Mouse (Mus musculus) liver, embryonic 13.5 days (tissue): ENCODE results near the gene Rapgef5. TPM values are rescaled to one million over a fixed set of nuclear protein-coding genes. Genes with fewer than 3 reads are reported as not detected.

Source experiments
- ATAC-seq: fragments of 200-750 bp; cut with Nextera tagmentation; 2 replicates; pipeline ENCODE4 v1.8.0; 2017; ENCODE audit warnings: low read depth, mild to moderate bottlenecking, moderate number of reproducible peaks, moderate library complexity
- DNase-seq: peaks from one replicate; pipeline ENCODE4 v3.0.0; 2022
- H3K27ac ChIP-seq: fragments of 300-500 bp; sonication (generic); 2 replicates; pipeline ENCODE4 v1.5.1; 2015; ENCODE audit warnings: moderate library complexity, mild to moderate bottlenecking, inconsistent platforms
- H3K27me3 ChIP-seq: fragments of 300-500 bp; sonication (generic); 2 replicates; pipeline ENCODE4 v1.6.1; 2015; ENCODE audit warnings: mild to moderate bottlenecking, inconsistent platforms
- H3K36me3 ChIP-seq: fragments of 300-500 bp; sonication (generic); 2 replicates; pipeline ENCODE4 v1.6.1; 2015; ENCODE audit warnings: mild to moderate bottlenecking, inconsistent platforms
- H3K4me1 ChIP-seq: fragments of 300-500 bp; sonication (generic); replicated peaks from 2 replicates; pipeline ENCODE4 v1.6.1; 2015; ENCODE audit warnings: inconsistent platforms
- H3K4me2 ChIP-seq: fragments of 300-500 bp; sonication (generic); 2 replicates; pipeline ENCODE4 v1.6.1; 2015; ENCODE audit warnings: inconsistent platforms, mild to moderate bottlenecking, moderate library complexity
- H3K4me3 ChIP-seq: fragments of 300-500 bp; sonication (generic); replicated peaks from 2 replicates; pipeline ENCODE4 v1.5.1; 2015; ENCODE audit warnings: mild to moderate bottlenecking, inconsistent platforms
- H3K9ac ChIP-seq: fragments of 300-500 bp; sonication (generic); 2 replicates; pipeline ENCODE4 v1.6.1; 2015; ENCODE audit warnings: mild to moderate bottlenecking, inconsistent platforms
- H3K9me3 ChIP-seq: fragments of 300-500 bp; sonication (generic); replicated peaks from 2 replicates; pipeline ENCODE4 v1.6.1; 2016; ENCODE audit warnings: inconsistent platforms
- WGBS: fragments of 180-500 bp; shearing (Covaris S2); methylation state at CpG from one replicate; pipeline ENCODE4 v1.1.7; 2015; ENCODE audit not compliant: insufficient replicate concordance; 5-methylcytosine and 5-hydroxymethylcytosine counted together
- polyA plus RNA-seq: library from polyadenylated mRNA; unstranded; fragments of >200 nt; fragmentation: Nextera tagmentation; extraction: Ambion mirVana; gene quantifications from 2 replicates; pipeline ENCODE4 v1.2.1, GENCODE M21; 2015

The Rapgef5 gene
- polyA plus RNA-seq, 1 experiment from 2014 or later, result 1.3 TPM

- DNase-seq (no peak), ATAC-seq (no peak)
- 69% methylated on average over 3 of the region's 3 CpGs for WGBS
- H3K4me1 ChIP-seq, result no peaks in the 10 kb centered on the region
- H3K27ac ChIP-seq, result no peak overlapping the region
- no peak overlapping the region for H3K4me2 ChIP-seq
- no peak overlapping the region for H3K4me3 ChIP-seq
- no peaks in the 10 kb centered on the region for H3K9me3 ChIP-seq
- H3K27me3 ChIP-seq, result no peaks in the 10 kb centered on the region
- no peaks in the 10 kb centered on the region for H3K36me3 ChIP-seq
- H3K9ac ChIP-seq, result no peak overlapping the region
Observed at GRCm38 (mm10) chr12:117502834-117503233, 13.4 kb upstream of the Rapgef5 start.

GRCm38 (mm10) chr12:117505163-117505562 lies 11.1 kb upstream of the Rapgef5 start:
- WGBS, result 10% methylated on average over 2 of the region's 2 CpGs
- no peaks in the 10 kb centered on the region for H3K27me3 ChIP-seq
- ATAC-seq, result no peak
- DNase-seq, result no peak
- no peaks in the 10 kb centered on the region for H3K9me3 ChIP-seq
- no peak overlapping the region for H3K9ac ChIP-seq
- H3K4me3 ChIP-seq, result no peak overlapping the region
- H3K4me2 ChIP-seq, result no peak overlapping the region
- no peak overlapping the region for H3K27ac ChIP-seq
- no peaks in the 10 kb centered on the region for H3K36me3 ChIP-seq
- H3K4me1 ChIP-seq, result no peaks in the 10 kb centered on the region

GRCm38 (mm10) chr12:117507772-117508171 lies 8.5 kb upstream of the Rapgef5 start:
- 18% methylated on average over 1 of the region's 1 CpGs for WGBS

GRCm38 (mm10) chr12:117509919-117510318 lies 6.4 kb upstream of the Rapgef5 start:
- WGBS, result 45% methylated on average over 2 of the region's 2 CpGs
- no peak for ATAC-seq
- Histone ChIP-seq H3K9ac (no peak overlapping the region), H3K27me3 (0 out of 2 replicates have a peak, but pooled peaks cover 3% of the 10 kb centered on the region), H3K9me3 (no peaks in the 10 kb centered on the region), H3K36me3 (no peaks in the 10 kb centered on the region), H3K4me1 (no peaks in the 10 kb centered on the region), H3K27ac (no peak overlapping the region), H3K4me3 (no peak overlapping the region), H3K4me2 (no peak overlapping the region)
- DNase-seq, result no peak

More at GRCm38 (mm10) chr12:117507772-117508171, 8.5 kb upstream of the Rapgef5 start:
- H3K4me3 ChIP-seq, result no peak overlapping the region
- H3K4me2 ChIP-seq, result no peak overlapping the region
- ATAC-seq (no peak), DNase-seq (no peak)
- no peaks in the 10 kb centered on the region for H3K9me3 ChIP-seq
- no peak overlapping the region for H3K27ac ChIP-seq
- H3K9ac ChIP-seq, result no peak overlapping the region
- no peaks in the 10 kb centered on the region for H3K36me3 ChIP-seq
- no peaks in the 10 kb centered on the region for H3K4me1 ChIP-seq
- H3K27me3 ChIP-seq, result no peaks in the 10 kb centered on the region

GRCm38 (mm10) chr12:117512468-117512867 lies 3.8 kb upstream of the Rapgef5 start:
- Histone ChIP-seq H3K9ac (no peak overlapping the region), H3K9me3 (no peaks in the 10 kb centered on the region), H3K4me1 (no peaks in the 10 kb centered on the region), H3K27me3 (0 out of 2 replicates have a peak, but pooled peaks cover 3% of the 10 kb centered on the region), H3K4me2 (no peak overlapping the region), H3K4me3 (no peak overlapping the region), H3K27ac (no peak overlapping the region), H3K36me3 (no peaks in the 10 kb centered on the region)
- ATAC-seq (no peak), DNase-seq (no peak)
- 76% methylated on average over 3 of the region's 3 CpGs for WGBS

- H3K4me1 ChIP-seq, result no peaks in the 10 kb centered on the region
- no peak for ATAC-seq
- no peak overlapping the region for H3K4me2 ChIP-seq
- no peaks in the 10 kb centered on the region for H3K36me3 ChIP-seq
- no peak overlapping the region for H3K9ac ChIP-seq
- whole genome bisulfite sequencing, result 66% methylated on average over 11 of the region's 11 CpGs
- H3K4me3 ChIP-seq, result no peak overlapping the region
- no peak overlapping the region for H3K27ac ChIP-seq
- no peaks in the 10 kb centered on the region for H3K9me3 ChIP-seq
- H3K27me3 ChIP-seq, result 0 out of 2 replicates have a peak, but pooled peaks cover 3% of the 10 kb centered on the region
- no peak for DNase-seq
Observed at GRCm38 (mm10) chr12:117513150-117513932, 2.9 kb upstream of the Rapgef5 start.

- no peaks in the 10 kb centered on the region for H3K4me1 ChIP-seq
- no peak overlapping the region for H3K4me3 ChIP-seq
- H3K27me3 ChIP-seq, result 0 out of 2 replicates have a peak, but pooled peaks cover 3% of the 10 kb centered on the region
- H3K4me2 ChIP-seq, result no peak overlapping the region
- no peaks in the 10 kb centered on the region for H3K9me3 ChIP-seq
- ATAC-seq, result peak; percentile 36; the same call in 1 of the 2 replicates
- WGBS, result 36% methylated on average over 14 of the region's 14 CpGs
- no peaks in the 10 kb centered on the region for H3K36me3 ChIP-seq
- no peak for DNase-seq
- H3K27ac ChIP-seq, result no peak overlapping the region
- no peak overlapping the region for H3K9ac ChIP-seq
Observed at GRCm38 (mm10) chr12:117517275-117517936, 1.1 kb downstream of the Rapgef5 start.

- H3K9ac ChIP-seq, result no peak overlapping the region
- no peaks in the 10 kb centered on the region for H3K4me1 ChIP-seq
- 57% methylated on average over 9 of the region's 9 CpGs for WGBS
- DNase-seq (no peak), ATAC-seq (no peak)
- H3K4me2 ChIP-seq, result no peak overlapping the region
- H3K4me3 ChIP-seq, result no peak overlapping the region
- peaks cover 23% of the 10 kb centered on the region; the same call in 1 of the 2 replicates for H3K27me3 ChIP-seq
- H3K9me3 ChIP-seq, result no peaks in the 10 kb centered on the region
- H3K27ac ChIP-seq, result no peak overlapping the region
- H3K36me3 ChIP-seq, result no peaks in the 10 kb centered on the region
Observed at GRCm38 (mm10) chr12:117524311-117525013, 8.2 kb downstream of the Rapgef5 start.

- no peaks in the 10 kb centered on the region for H3K4me1 ChIP-seq
- no peak overlapping the region for H3K9ac ChIP-seq
- peaks cover 50% of the 10 kb centered on the region for H3K27me3 ChIP-seq
- no peaks in the 10 kb centered on the region for H3K9me3 ChIP-seq
- no peak overlapping the region for H3K4me2 ChIP-seq
- H3K27ac ChIP-seq, result no peak overlapping the region
- DNase-seq (no peak), ATAC-seq (no peak)
- no peaks in the 10 kb centered on the region for H3K36me3 ChIP-seq
- WGBS, result 65% methylated on average over 3 of the region's 3 CpGs
- no peak overlapping the region for H3K4me3 ChIP-seq
Observed at GRCm38 (mm10) chr12:117527889-117528288, 11.6 kb downstream of the Rapgef5 start.

GRCm38 (mm10) chr12:117528509-117529145 lies 12.3 kb downstream of the Rapgef5 start:
- DNase-seq (no peak), ATAC-seq (no peak)
- H3K4me1 ChIP-seq, result peaks cover 3% of the 10 kb centered on the region
- no peaks in the 10 kb centered on the region for H3K9me3 ChIP-seq
- 46% methylated on average over 4 of the region's 4 CpGs for WGBS
- H3K36me3 ChIP-seq, result no peaks in the 10 kb centered on the region
- H3K4me3 ChIP-seq, result no peak overlapping the region
- no peak overlapping the region for H3K4me2 ChIP-seq
- peaks cover 57% of the 10 kb centered on the region for H3K27me3 ChIP-seq
- H3K9ac ChIP-seq, result no peak overlapping the region
- H3K27ac ChIP-seq, result no peak overlapping the region

- H3K27me3 ChIP-seq, result peaks cover 81% of the 10 kb centered on the region
- no peak for DNase-seq
- H3K36me3 ChIP-seq, result no peaks in the 10 kb centered on the region
- peaks cover 13% of the 10 kb centered on the region for H3K4me1 ChIP-seq
- no peak overlapping the region for H3K27ac ChIP-seq
- no peaks in the 10 kb centered on the region for H3K9me3 ChIP-seq
- WGBS, result 69% methylated on average over 4 of the region's 4 CpGs
- H3K4me3 ChIP-seq, result no peak overlapping the region
- no peak for ATAC-seq
- no peak overlapping the region for H3K9ac ChIP-seq
- H3K4me2 ChIP-seq, result no peak overlapping the region
Observed at GRCm38 (mm10) chr12:117531106-117531505, 14.8 kb downstream of the Rapgef5 start.
